Mouse (Mus musculus) thymus, postnatal 0 days (tissue): Measurements from ENCODE around the gene AY358078. TPM values are rescaled to one million over a fixed set of nuclear protein-coding genes. Genes with fewer than 3 reads are reported as not detected.
"Not testable (repeated sequence)": the region's sequence is repeated elsewhere in the genome, so short reads cannot be mapped to it uniquely, and the experiment has no call there.

ENCODE experiments used
- DNase-seq: peaks from one replicate; pipeline ENCODE4 v3.0.0-alpha.2; 2015; ENCODE audit warnings: low spot score
- polyA plus RNA-seq: library from polyadenylated mRNA; unstranded; fragments of >200 nt; fragmentation: Nextera tagmentation; extraction: Ambion mirVana; gene quantifications from 2 replicates; pipeline ENCODE4 v1.2.1, GENCODE M21; 2015

The AY358078 gene
- polyA plus RNA-seq, result not detected in 2 replicates

- no peak for DNase-seq
Observed at GRCm38 (mm10) chr14:51799746-51800145, at the start of gene AY358078. AY358078 (plus strand) TSS chr14:51800046.

- DNase-seq, result no peak
Observed at GRCm38 (mm10) chr14:51755944-51756343, 43.9 kb upstream of the AY358078 start.

GRCm38 (mm10) chr14:51771378-51771777, 28.5 kb upstream of the AY358078 start:
- not testable (repeated sequence) for DNase-seq

DNA sequence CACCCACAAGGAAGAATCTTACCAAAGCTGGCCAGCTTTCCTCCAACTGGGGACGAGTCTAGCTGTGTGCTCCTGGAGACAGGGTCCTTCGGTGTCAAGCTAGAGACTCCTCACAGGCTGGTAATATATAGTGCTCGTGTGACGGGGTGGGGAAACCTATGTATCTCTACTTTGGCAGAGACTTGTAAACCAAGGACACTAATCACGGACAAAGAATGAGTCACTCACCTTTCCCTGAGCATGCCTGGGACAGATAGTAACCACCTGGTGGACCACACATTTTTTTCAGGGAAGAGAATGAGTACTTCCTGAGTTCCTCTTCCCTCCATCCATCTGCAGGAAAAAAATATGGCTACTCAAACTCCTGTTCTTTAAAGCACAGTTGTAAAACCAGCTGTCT, 26.4 kb upstream of the AY358078 start, which contains the start of gene Ang4:
Ang4 (minus strand) TSS at position 101 of the 400 bp plus-strand sequence.
- no peak for DNase-seq

DNA sequence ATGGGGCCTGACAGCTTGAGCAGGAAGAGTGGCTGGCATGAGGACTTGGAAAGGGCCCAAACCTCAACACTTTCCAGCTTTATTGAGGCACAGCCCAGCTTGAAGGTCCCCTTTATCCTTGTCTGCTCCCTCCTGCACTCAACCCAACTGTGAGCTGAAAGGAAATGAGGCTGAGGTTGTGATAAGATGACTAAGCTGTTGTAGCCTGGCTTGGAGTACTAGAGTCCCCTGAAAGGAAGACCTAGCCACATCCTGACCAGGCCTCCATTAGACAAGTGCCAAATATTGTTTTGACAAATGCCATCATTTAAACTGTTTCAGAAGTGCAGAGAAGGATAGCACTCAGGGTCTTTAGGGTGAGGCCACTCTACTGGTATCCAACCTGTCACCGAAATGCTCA, 22.1 kb upstream of the AY358078 start:
- DNase-seq, result no peak

DNA sequence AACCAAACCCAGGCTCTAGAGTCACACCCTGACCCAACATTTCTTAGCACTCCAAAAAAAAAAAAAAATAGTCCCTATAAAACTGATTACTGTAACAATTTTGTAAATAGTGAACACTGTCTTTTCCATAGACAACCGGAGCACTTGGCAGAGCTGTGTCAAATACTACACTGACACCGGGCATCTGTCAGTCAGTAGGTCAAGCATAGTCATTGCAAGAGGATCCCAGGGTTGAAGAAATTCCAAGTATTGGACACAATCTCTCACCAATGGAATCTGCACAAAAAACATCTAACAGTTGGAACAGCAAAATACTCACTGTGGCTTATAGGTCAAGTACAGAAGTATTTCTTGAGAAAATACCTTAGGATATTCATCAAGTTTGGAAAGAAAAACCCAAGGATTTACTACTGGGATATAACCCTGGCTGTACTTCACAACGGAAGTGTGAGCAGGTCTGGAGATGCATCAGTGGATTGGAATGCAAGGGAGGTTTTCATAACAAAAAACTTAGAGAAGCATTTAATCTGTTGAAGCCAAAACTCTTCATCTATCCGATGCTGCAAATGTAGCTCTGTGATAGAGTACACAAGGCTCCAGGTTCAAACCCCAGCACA, 20.9 kb upstream of the AY358078 start:
- no peak for DNase-seq

DNA sequence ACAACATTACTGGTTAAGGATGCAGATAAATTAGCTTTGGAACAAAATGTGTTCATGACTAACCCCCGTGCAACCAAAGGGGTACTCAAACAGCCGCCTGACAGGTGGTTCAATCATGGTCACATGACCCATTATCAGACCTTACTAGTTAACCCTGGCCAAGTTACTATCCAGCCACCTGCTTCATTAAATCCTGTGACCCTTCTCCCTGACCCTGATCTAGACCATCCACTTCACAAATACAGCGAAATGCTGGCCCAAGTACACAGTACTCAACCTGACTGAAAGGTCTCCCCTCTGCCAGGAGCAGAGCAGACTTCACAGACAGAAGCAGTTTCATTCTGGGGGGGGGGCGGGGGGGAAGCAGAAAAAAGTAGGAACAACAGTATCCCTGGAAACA, 13.5 kb upstream of the AY358078 start:
- DNase-seq, result no peak

GRCm38 (mm10) chr14:51787061-51787460, 12.8 kb upstream of the AY358078 start:
- DNase-seq, result no peak

GRCm38 (mm10) chr14:51789196-51789595, 10.7 kb upstream of the AY358078 start:
- no peak for DNase-seq

DNA sequence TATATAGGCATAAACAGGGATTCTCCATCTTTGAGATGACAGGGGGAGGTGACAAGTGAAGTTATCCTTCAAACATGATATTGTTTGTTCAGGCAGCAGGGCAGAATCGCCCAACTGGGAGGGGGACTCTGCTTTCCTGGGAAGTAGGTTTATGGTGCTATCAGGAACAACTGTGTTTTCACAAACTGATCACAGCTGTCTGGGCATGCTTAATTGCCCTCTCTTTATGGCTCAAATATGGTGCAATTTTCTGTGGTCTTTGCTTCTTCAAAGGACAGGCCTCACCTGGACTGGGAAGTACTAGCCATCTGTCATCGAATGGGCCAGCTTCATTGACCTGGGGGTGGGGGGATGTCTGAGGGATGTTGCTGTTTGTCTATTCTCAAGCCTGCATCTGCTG, 5.7 kb upstream of the AY358078 start:
- no peak for DNase-seq

DNA sequence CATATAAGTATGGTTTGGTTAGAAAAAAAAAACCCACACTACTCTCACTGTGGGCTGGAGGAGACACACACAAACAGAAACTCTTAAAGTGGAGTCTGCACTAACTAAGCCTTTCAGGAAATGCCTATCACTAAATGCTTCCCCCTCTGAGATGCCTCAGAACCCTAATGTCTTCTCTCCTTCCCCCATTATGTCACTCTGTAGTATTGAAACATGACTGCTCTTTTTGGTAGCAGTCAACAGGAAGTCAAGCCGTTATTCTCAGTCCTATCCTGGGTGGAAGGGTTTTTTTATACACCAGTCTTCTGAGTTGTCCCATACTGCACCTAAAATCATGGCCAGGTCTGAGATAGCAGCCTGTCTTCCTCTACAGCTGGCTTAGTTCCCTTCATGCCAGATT, 26.8 kb downstream of the AY358078 start:
- DNase-seq, result no peak

GRCm38 (mm10) chr14:51827842-51828241, 28.0 kb downstream of the AY358078 start:
- not testable (repeated sequence) for DNase-seq

DNA sequence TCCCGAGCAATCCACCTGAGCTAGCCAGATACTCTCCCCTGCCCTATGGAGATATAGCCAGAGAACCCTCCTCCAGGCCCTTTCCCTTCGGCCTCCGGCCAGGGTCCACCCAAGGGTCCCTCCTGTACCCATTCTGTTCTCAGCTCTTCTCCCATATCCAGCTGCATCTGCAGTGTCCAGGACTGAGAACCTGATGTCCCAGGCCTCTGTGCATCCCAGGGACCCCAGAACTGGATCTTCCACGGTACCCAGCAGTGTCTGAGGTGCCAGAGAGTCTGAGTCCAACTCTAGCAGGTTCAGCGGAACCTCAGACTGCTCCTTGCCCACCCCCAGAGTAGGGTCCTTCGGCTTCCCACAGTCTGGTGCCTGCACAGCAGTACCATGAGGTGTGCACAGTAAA, 29.3 kb downstream of the AY358078 start:
- no peak for DNase-seq

DNA sequence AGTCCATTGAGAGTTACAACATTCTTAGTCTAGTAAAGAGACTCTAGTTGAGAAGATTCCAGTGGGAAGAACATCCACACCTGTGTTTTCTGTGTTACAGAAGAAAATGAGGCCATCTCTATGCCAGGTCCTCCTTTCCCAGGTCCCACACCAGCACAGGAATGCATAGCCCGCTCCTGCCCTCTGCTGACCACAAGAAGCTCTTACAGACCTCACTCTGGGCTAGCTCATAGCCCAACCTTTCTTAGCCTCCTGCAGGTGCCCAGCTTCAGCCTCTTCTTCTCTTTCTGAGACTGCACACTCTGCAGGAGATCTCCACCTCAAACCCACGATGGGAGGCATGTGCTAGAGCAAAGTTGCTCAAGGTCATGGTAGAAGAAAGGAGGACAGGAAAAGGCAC, 38.6 kb downstream of the AY358078 start:
- not testable (repeated sequence) for DNase-seq

GRCm38 (mm10) chr14:51842250-51842649, 42.4 kb downstream of the AY358078 start:
- no peak for DNase-seq

DNA sequence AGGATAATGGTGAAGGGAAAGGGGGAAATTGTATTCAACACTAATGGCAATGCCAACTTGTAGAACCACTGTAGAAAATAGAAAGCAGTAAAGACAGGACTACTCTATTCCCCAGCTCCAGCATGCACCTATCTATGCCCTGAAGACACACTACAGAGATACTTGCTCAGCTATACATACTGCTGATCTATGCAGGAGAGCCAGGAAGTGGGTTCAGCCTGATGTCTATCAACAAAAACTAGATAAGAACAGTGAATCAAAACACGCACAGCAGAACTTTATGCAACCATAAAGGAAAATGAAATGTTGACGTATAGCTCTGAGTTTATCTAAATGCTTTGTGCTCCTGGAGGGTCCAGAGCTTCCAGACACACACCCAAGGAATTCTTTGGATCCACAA, 42.9 kb downstream of the AY358078 start:
- DNase-seq, result no peak

DNA sequence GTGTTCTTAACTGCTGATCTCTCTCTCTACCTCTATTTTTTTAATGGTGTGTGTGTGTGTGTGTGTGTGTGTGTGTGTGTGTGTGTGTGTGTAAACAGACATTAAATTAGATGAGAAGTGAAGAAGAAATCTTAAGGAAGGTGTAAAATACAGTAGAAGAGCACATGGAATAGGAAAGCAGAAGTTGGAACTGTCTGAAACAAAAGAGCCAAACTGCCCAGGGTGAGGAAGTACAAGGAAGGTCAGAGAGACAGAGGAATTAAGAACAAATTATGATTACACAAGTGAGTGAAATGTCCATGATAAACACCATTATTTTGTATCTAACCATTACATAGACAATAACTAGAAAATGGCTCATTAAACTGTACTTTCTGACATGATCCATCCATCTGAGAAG, 44.0 kb downstream of the AY358078 start:
- no peak for DNase-seq

- DNase-seq, result no peak
Observed at GRCm38 (mm10) chr14:51846566-51846965, 46.7 kb downstream of the AY358078 start.

GRCm38 (mm10) chr14:51851006-51851405, 51.2 kb downstream of the AY358078 start:
- DNase-seq, result not testable (repeated sequence)

GRCm38 (mm10) chr14:51853399-51853798, 53.6 kb downstream of the AY358078 start, which contains the start of gene Ear6:
Ear6 (plus strand) TSS chr14:51853699.
- DNase-seq, result no peak

- DNase-seq, result not testable (repeated sequence)
Observed at GRCm38 (mm10) chr14:51855280-51855679, 55.4 kb downstream of the AY358078 start.

DNA sequence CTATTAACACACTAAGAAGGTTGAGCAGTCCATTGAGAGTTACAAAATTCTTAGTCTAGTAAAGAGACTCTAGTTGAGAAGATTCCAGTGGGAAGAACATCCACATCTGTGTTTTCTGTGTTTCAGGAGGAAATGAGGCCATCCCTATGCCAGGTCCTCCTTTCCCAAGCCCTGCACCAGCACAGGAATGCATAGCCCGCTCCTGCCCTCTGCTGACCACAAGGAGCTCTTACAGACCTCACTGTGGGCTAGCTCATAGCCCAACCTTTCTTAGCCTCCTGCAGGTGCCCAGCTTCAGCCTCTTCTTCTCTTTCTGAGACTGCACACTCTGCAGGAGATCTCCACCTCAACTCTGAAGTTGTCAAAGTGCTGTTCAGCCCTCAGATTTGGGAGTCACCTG, 63.8 kb downstream of the AY358078 start:
- DNase-seq, result not testable (repeated sequence)

DNA sequence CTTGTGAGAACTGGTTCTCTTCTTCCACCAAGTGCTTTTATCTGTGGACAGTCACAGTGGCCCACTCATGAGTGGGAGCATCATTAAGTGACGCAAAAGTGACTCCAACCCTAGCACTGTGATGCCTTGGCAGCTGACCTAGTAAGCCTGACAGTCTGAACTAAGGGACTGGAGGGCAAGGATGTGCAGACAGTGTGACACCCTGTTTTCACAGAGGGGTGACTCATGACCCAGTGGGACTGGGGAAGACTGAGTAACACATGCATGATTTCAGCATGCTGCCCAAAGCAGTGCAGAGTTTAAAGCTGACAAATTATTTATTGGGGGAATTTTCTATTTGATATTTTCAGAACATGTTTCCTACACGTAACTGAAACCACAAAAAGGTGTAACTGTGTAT, 70.9 kb downstream of the AY358078 start:
- DNase-seq, result no peak
